Mouse (Mus musculus): ENCODE data around the gene Gm5538.

Gene Gm5538

GRCm38 (mm10) chr3:59729490-59729889, at the start of gene Gm5538:
Gene Gm5538 (plus strand): TSS chr3:59729790.
- DNase-seq, result no peak

GRCm38 (mm10) chr3:59697391-59697790, 32.2 kb upstream of the Gm5538 start:
- no peak for DNase-seq

- DNase-seq, result no peak
Measured at GRCm38 (mm10) chr3:59702614-59703110, 26.9 kb upstream of the Gm5538 start.

GRCm38 (mm10) chr3:59739866-59740265, 10.3 kb downstream of the Gm5538 start:
- no peak for DNase-seq

- no peak for DNase-seq
Measured at GRCm38 (mm10) chr3:59744181-59744580, 14.6 kb downstream of the Gm5538 start.
